Mouse (Mus musculus) mouse trophoblast stem cell (cell line): ENCODE data around the gene Schip1.

ENCODE experiments used
- in situ Hi-C, 2 experiments: fragments of 300-500 bp; cut with MseI, MboI; formaldehyde crosslinking; loops; 2 replicates in 1 of 2; 3 replicates in 1 of 2; pipeline ENCODE4 v1.15.1; 2025

Schip1 gene

DNA sequence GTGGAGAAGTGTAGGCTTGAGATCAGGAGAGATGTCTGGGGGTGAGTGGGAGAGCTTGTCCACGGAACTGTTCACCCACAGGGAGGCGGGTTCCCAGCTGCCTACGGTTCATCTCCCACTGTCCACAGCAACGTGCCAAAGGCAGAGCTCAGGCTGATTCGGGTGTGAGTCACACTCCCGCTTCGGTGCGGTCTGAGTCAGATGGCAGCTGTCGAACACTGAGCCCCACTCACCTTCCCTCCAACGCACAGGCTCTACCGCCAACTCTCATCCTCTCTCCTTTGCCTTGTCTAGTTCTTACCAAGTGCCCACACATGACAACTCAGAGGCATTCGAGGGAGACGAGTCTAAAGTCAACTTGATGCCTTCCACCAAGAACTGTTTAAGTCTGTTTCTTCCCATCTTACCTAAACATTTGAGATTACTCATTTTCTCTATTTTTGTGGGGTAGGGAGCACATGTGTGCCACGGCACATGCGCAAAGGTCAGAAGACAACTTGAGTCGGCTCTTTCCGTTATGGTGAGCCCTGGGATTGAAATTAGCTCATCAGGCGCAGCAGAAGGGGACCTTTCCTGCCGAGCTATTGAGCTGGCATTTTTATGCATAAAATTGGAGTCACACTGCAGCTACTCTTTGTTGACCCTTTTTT lies 544.4 kb downstream of the Schip1 start:
- in situ Hi-C loops = loop anchor here in 1 of 2 experiments (10.0 kb wide), 1 partner anchor 106 kb away; no protein-coding TSS in a partner anchor

GRCm38 (mm10) chr3:68610011-68610410 lies 545.4 kb downstream of the Schip1 start:
- in situ Hi-C loops = no loop called here

- in situ Hi-C loops = no loop called here
These were observed 546.1 kb downstream of the Schip1 start for GRCm38 (mm10) chr3:68610598-68611261.

DNA sequence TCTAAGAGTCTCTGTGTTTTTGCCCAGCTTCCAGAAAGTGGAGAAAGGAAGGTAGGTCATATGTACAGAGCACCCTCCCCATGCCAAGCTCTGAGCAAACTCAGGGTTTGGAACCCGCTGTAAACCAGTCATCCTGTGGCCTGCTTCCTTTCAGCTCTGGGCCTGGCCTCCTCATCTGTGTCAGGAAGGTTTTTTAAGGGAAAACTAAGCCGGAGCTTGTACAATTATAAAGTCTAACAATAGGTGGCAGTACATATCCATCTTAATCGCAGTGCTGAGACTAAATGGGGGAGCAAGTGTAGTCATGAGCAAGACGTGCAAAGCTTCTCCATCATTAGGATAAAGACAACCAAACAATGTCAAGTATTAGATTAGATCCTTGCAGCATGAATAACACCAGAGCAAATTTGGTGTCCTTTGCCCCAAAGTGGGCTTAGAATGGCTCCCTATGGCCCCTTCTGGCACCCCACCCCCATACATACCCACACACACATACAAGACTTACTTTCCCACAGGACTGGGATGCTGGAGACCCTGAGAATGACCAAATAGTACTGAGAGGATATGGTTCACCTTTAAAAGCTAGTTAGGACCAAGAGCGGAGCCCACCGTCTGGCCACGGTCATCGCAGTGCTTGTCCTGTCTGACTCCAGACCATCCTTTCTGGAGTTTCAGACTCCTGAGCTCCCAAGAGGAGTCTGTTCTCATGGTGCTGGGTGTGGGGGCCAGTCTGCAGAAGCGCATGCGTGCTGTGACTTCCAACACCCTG lies 550.6 kb downstream of the Schip1 start:
- in situ Hi-C loops = no loop called here

DNA sequence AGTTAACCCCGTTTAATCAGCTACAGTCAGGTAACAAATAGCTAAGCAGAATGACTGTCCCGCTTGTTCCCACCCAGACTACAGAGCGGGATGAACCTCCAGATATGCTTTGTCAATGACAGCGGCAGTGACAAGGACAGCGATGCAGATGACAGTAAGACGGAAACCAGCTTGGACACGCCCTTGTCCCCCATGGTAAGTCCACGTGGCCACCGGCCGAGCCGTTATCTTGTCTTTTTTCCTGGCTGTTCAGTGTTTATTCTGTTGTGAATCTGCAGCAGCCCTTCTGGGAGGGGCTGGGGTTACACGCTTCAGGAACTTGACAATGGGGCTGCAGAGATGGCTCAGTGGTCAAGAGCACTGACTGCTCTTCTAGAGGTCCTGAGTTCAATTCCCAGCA lies 551.8 kb downstream of the Schip1 start:
- in situ Hi-C loops = no loop called here

DNA sequence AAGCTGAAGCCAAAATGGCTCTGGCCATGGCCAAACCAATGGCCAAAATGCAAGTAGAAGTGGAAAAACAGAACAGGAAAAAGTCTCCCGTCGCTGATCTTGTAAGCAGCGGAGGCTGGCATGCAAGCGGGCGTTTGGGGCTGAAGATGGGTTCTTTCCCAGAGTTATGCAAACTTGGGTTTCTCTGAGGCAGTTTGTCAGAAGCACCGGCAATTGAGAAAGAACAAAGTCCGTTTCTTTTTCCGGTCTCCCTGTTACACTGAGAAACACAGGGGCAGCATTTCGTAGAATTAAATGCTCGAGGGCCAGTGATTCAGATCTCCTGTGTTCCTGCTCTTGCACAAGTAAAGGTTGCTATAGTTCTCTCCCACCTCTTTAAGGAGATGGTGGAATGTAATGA lies 553.1 kb downstream of the Schip1 start:
- in situ Hi-C loops = no loop called here

DNA sequence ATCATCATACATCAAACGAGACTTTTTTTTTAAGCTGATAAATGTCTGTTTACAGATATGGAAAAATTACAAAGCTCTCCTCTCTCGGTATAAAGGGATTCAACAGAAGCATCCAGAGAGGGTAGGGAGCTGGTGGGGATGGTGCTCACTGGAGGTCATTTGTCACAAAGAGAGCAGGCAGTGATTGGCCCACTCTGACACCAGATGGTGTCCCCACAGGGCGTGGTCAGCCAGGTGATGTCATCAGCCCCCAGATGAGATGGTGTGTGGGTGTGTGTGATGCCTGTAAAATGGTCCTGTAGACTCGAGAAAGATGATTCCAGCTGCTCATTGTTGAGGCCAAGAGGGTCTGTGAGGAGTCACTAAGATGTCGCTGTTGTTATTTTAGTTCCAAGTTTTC lies 554.5 kb downstream of the Schip1 start:
- in situ Hi-C loops = no loop called here

- in situ Hi-C loops = no loop called here
These were observed 557.4 kb downstream of the Schip1 start for GRCm38 (mm10) chr3:68621971-68622370.

GRCm38 (mm10) chr3:68623036-68623435 lies 558.4 kb downstream of the Schip1 start:
- in situ Hi-C loops = no loop called here

DNA sequence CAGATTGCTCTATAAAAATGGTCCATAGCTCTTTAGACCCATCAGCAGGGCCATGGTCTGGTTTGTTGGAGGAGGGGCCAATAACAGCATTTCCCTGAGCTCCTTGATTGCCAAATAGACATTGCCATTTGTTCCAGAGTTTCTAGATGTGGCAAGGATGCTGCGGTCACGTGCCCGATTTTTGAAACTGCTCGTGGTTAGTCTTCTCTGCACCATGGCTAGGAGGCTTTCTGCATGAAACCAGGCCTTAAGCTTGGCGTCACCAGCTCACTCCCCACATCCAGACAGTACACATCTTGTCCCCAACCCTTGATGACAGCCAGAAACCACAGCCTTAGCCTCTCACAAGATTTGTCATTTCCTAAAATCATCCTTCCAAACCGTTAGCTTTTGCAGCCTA lies 559.9 kb downstream of the Schip1 start:
- in situ Hi-C loops = no loop called here

DNA sequence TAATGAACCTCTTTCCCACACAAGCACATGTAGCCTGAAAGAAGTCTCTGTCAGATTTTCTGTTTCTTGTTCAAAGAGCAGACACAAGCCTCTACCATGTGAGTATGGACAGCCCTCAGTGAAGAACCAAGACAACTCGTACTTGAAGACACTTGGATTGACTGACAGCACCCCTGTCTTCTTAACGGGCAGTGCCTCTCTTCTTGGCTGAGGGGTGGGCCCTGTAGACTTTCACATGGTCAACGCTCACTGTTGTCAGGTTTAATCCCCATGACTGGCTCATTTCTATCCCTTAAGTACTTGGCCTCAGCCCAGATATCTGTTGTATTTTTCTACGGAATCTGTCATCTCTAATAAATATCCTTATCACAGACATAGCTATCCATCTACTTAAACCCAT lies 565.7 kb downstream of the Schip1 start:
- in situ Hi-C loops = no loop called here

- in situ Hi-C loops = no loop called here
These were observed 566.2 kb downstream of the Schip1 start for GRCm38 (mm10) chr3:68630821-68631220.

DNA sequence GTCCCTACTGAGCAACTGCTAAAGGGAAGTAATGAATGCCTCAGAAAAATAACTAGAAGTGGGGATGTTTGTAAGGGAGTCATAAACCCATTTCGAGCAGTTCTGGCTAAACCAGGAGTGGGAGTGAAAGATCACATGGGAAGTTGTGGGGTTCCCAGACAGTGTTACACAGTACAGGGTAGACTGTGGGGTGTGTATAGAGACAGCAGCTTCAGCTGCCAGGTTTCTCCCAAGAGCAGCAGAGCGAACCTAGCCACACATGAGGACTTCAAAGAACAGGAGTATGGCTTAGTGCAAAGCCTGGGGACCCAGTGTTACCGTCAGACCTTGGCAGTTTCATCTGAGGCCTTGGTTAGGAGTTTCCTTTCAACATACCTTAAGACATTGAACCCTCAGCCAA lies 568.1 kb downstream of the Schip1 start:
- in situ Hi-C loops = no loop called here

- in situ Hi-C loops = no loop called here
These were observed 569.0 kb downstream of the Schip1 start for GRCm38 (mm10) chr3:68633577-68633976.

GRCm38 (mm10) chr3:68637960-68638359 lies 573.4 kb downstream of the Schip1 start:
- in situ Hi-C loops = no loop called here

GRCm38 (mm10) chr3:68638703-68639102 lies 574.1 kb downstream of the Schip1 start:
- in situ Hi-C loops = no loop called here

GRCm38 (mm10) chr3:68642935-68643334 lies 578.3 kb downstream of the Schip1 start:
- in situ Hi-C loops = no loop called here

DNA sequence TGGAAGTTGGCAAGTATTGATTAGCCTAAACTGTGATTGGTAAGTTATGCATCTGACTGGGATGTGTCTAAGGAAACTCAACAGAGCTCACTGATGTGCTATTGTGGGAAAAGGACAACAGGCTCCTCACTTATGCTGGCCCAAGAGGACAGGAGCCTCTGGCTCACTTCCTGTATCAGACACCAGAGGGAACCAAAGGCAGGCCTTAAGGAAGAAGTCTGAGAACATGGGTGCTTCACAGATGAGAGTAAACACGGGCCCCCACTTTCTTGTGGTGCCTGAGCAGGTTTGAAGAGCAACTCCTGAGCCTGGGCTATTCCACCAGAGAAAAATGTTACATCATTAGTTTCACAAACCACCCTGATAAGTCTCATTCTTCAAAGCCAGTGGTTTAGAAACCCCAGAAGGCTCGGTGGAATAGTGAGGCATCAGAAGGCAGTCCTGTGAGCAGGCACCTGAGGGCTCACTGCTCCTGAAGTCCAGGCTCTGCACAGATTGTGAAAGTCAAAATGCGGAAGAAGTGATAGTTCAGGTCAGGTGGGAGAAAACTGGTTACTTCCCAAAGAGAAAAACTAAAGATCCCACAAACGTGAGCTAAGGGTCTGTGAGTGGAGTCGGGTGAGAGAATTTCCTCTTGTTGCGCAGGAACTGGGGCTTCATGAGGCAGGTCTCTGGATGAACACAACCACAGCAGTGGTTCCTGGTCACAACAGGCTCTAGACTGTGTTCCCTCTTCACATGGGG lies 582.0 kb downstream of the Schip1 start:
- in situ Hi-C loops = no loop called here

GRCm38 (mm10) chr3:68647282-68647681 lies 582.7 kb downstream of the Schip1 start:
- in situ Hi-C loops = no loop called here

GRCm38 (mm10) chr3:68650251-68650650 lies 585.6 kb downstream of the Schip1 start:
- in situ Hi-C loops = no loop called here

DNA sequence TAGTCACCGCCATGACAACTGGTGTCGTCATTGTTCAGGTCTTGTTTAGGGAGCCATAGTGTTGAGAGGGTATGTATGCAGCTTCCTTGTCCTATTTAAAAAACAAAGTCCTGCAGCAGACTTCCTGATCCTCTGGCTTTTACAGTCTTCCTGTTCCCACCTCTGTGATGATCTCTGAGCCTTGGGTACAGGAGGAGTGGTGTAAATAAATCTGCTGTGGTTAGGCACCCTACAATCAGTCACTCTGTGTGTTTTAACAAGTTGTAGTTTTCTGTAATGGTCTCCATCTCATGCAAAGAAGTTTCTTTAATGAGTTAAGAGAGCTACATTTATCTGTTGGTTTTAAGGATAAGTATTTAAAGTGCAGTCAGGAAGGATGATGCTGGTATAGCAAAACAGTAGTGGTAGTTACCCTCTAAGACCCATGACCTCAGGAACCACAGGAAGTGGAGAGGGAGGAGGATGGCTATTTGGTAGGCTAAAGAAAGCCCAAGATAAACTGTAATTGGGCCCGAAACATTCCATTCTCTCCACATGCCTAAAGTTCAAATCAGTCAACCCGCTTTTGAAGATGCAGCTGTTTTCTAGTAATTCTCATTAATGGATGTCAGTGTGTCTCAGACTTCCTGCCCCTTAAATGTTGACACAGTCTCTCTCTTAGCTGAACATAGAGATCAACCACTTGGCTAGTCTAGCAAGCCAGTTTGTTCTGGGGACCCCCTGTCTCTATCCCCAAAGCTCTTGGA lies 592.2 kb downstream of the Schip1 start:
- in situ Hi-C loops = no loop called here
